Mouse (Mus musculus) heart, embryonic 14.5 days (tissue): Measurements from ENCODE around the gene AU040320. TPM values are rescaled to one million over a fixed set of nuclear protein-coding genes. Genes with fewer than 3 reads are reported as not detected.

Experiments used
- ATAC-seq: fragments of 200-750 bp; cut with Nextera tagmentation; 2 replicates; pipeline ENCODE4 v1.8.0; 2017; ENCODE audit warnings: low read depth, moderate TSS enrichment; ENCODE audit not compliant: insufficient number of reproducible peaks, insufficient read depth, low FRiP score
- H3K27ac ChIP-seq, 2 experiments: fragments of 200-500 bp in 1 of 2; fragments of 300-500 bp in 1 of 2; sonication (generic) in 1 of 2; replicated peaks in 1 of 2; 2 replicates each; pipeline ENCODE4 v1.5.1; 2012 to 2014; ENCODE audit warnings: low read depth in 2 of 2, low read length in 2 of 2, control low read depth in 1 of 2, mild to moderate bottlenecking in 1 of 2, mixed read lengths in 1 of 2; ENCODE audit not compliant: control insufficient read depth in 1 of 2, insufficient read depth in 1 of 2
- H3K27me3 ChIP-seq: fragments of 300-500 bp; sonication (generic); 2 replicates; pipeline ENCODE4 v1.6.1; 2014; ENCODE audit warnings: mild to moderate bottlenecking, low read length, control low read depth; ENCODE audit not compliant: control insufficient read depth, insufficient read depth
- H3K36me3 ChIP-seq: fragments of 300-500 bp; sonication (generic); 2 replicates; pipeline ENCODE4 v1.6.1; 2014; ENCODE audit warnings: mild to moderate bottlenecking, control low read depth, low read length, mixed read lengths; ENCODE audit not compliant: control insufficient read depth, insufficient read depth
- H3K4me1 ChIP-seq, 2 experiments: fragments of 200-500 bp in 1 of 2; fragments of 300-500 bp in 1 of 2; sonication (generic) in 1 of 2; 2 replicates each; pipeline ENCODE4 v1.6.1; 2012 to 2014; ENCODE audit warnings: low read length in 2 of 2, control low read depth in 1 of 2, mixed read lengths in 1 of 2; ENCODE audit not compliant: control insufficient read depth in 2 of 2, insufficient read depth in 2 of 2
- H3K4me2 ChIP-seq: fragments of 300-500 bp; sonication (generic); 2 replicates; pipeline ENCODE4 v1.6.1; 2014; ENCODE audit warnings: mild to moderate bottlenecking, low read length
- H3K4me3 ChIP-seq, 2 experiments: fragments of 200-500 bp in 1 of 2; fragments of 300-500 bp in 1 of 2; sonication (generic) in 1 of 2; 2 replicates each; pipeline ENCODE4 v1.5.1; 2012 to 2014; ENCODE audit warnings: low read length in 2 of 2, mild to moderate bottlenecking in 2 of 2, control low read depth in 1 of 2, low read depth in 1 of 2, moderate library complexity in 1 of 2; ENCODE audit not compliant: control insufficient read depth in 1 of 2, insufficient read depth in 1 of 2
- H3K9ac ChIP-seq: fragments of 300-500 bp; sonication (generic); 2 replicates; pipeline ENCODE4 v1.6.1; 2014; ENCODE audit warnings: mild to moderate bottlenecking, low read length
- H3K9me3 ChIP-seq: fragments of 300-500 bp; sonication (generic); 2 replicates; pipeline ENCODE4 v1.6.1; 2016; ENCODE audit warnings: low read length, control low read depth; ENCODE audit not compliant: control insufficient read depth
- WGBS: fragments of 180-500 bp; shearing (Covaris S2); extraction: QIAGEN DNeasy Blood & Tissue Kit; methylation state at CpG from one replicate; pipeline ENCODE4 v1.1.7; 2014; 5-methylcytosine and 5-hydroxymethylcytosine counted together
- polyA plus RNA-seq: library from polyadenylated mRNA; unstranded; fragments of >200 nt; fragmentation: Nextera tagmentation; extraction: Ambion mirVana; gene quantifications from 2 replicates; pipeline ENCODE4 v1.2.1, GENCODE M21; 2014

The AU040320 gene
- polyA plus RNA-seq, 1 experiment from 2014 or later = 23.0 TPM

DNA sequence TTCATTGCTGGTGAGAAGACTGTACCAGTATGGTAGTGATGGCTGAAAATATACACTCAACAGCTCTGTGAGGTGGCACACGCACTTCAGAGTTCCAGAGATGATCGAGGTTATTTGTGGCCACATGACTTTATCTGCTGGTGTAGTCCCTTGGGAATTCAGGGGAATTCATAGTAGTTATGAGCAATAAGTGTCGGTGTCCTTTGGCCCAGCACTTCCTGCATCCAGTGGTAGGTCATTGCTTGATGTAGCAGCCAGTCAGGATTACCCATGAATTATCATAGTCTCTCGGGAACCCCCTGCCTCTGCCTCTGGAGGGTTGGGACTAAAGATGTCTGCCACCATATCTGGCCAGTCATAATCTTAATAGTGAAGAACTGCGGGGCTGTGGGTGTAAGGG, 70.6 kb downstream of the AU040320 start:
- no peaks in the 10 kb centered on the region for H3K27me3 ChIP-seq
- no peak overlapping the region for H3K9ac ChIP-seq
- ATAC-seq = no peak
- peaks cover 3 to 15% of the 10 kb centered on the region in 2 experiments; a peak in 3 of 4 replicates for H3K4me1 ChIP-seq
- H3K36me3 ChIP-seq = peaks cover 7% of the 10 kb centered on the region; the same call in 1 of the 2 replicates
- H3K27ac ChIP-seq = peak overlapping the region; percentile 2 to 38; a peak in 2 of 4 replicates
- H3K4me3 ChIP-seq = no peak overlapping the region
- WGBS = 57% methylated on average over 5 of the region's 5 CpGs
- H3K9me3 ChIP-seq = no peaks in the 10 kb centered on the region
- no peak overlapping the region for H3K4me2 ChIP-seq

DNA sequence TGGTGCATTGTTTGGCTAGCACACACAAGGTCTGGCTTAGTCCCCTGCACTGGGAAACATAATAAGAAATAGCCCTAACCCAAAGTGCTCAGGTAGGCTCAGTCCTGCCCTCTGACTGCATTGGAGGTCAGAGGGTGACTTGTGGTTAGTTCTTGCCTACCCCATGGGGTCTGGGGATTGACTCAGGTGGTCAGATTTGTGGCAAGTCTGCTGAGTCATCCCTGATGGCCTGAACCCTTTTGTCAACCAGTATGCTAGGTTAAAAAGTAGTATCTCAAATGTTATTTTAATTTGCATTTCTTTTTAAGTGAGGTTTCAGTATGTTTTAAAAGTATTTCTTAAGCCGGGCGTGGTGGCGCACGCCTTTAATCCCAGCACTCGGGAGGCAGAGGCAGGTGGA, 77.8 kb downstream of the AU040320 start:
- peaks cover 51% of the 10 kb centered on the region for H3K36me3 ChIP-seq
- H3K27ac ChIP-seq = no peak overlapping the region
- no peak overlapping the region for H3K4me3 ChIP-seq
- no peaks in the 10 kb centered on the region for H3K27me3 ChIP-seq
- peaks cover 3 to 6% of the 10 kb centered on the region in 2 experiments; a peak in 2 of 4 replicates for H3K4me1 ChIP-seq
- H3K9ac ChIP-seq = no peak overlapping the region
- no peaks in the 10 kb centered on the region for H3K9me3 ChIP-seq
- WGBS = 96% methylated on average over 5 of the region's 5 CpGs
- ATAC-seq = no peak
- no peak overlapping the region for H3K4me2 ChIP-seq

DNA sequence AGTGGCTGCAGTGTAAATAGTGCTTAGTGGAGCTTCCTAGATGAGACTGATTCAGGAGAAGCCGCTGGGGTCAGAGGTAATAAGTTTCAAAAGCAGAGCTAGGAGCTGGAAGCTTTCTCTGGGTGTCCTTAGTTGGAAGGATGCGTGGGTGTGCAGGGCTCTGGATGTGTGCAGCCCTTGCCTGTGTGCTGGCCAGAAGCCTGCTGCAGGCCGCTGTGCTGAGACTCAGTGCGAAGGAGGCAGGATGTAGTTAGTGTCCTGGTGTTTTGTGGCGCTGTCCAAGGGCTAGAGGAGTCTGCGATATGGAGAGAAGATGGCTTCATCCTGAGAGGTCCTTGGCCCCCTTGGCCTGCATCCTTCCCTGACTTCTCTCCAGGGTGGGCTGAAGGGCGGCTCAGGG, 85.5 kb downstream of the AU040320 start:
- Histone ChIP-seq H3K4me2 (no peak overlapping the region), H3K36me3 (peaks cover 63% of the 10 kb centered on the region), H3K9ac (no peak overlapping the region), H3K4me1 (no peaks in the 10 kb centered on the region; a peak in 2 of 4 replicates), H3K27ac (peak overlapping the region; percentile 17 to 28; a peak in 1 of 4 replicates), H3K4me3 (no peak overlapping the region), H3K9me3 (no peaks in the 10 kb centered on the region), H3K27me3 (no peaks in the 10 kb centered on the region)
- no peak for ATAC-seq
- 69% methylated on average over 7 of the region's 7 CpGs for WGBS

DNA sequence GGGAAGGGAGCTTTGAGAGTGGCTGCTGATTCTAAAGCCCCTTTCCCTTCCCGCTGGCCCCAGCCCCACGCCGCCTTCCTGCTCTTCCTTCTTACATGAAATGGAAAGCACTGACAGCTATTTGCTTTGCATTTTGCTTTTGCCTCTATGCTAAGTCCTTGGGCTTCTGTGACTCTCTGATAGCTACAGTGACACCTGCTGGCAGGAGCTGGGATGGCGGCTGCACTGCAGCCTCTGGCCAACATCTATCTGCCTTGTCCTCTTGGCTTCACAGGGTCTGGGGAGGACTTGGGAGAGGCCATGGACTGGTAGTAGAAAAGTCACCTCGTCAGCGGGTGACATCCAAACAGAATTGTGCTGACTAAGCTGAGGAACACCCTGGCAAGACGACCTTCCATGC, 86.5 kb downstream of the AU040320 start:
- no peak for ATAC-seq
- no peaks in the 10 kb centered on the region for H3K27me3 ChIP-seq
- peaks cover 61% of the 10 kb centered on the region for H3K36me3 ChIP-seq
- no peaks in the 10 kb centered on the region for H3K9me3 ChIP-seq
- H3K4me3 ChIP-seq = no peak overlapping the region
- H3K4me1 ChIP-seq = no peaks in the 10 kb centered on the region; a peak in 2 of 4 replicates
- H3K9ac ChIP-seq = no peak overlapping the region
- H3K27ac ChIP-seq = no peak overlapping the region
- WGBS = 7% methylated on average over 7 of the region's 7 CpGs
- no peak overlapping the region for H3K4me2 ChIP-seq

DNA sequence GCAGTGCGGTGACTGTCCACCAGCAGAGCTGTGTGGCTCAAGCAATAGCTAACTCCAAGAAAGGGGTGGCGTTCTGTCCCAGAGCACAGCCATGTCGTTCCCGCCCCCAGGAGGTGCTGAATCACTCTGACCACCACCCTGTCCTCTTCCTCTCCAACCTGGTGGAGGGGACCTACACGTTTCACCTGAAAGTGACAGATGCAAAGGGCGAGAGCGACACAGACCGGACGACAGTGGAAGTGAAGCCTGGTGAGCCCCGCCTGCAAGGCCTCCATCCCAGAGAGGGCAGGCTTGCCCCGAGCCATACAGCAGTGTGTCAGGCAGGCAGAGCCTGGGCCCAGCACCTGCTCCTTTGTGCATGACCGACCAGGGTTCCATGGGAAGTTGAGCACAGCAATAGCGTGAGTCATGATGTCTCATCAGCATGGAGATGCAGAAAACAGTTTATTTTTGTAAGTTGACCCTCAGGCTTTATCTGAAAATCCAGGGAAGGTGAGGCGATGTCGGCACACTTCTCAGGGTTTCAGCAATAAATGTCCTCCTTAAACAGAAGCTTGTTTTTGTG, 87.7 kb downstream of the AU040320 start:
- H3K4me1 ChIP-seq = no peaks in the 10 kb centered on the region; a peak in 2 of 4 replicates
- H3K4me3 ChIP-seq = no peak overlapping the region
- 91% methylated on average over 15 of the region's 15 CpGs for WGBS
- H3K27ac ChIP-seq = no peak overlapping the region
- H3K9me3 ChIP-seq = no peaks in the 10 kb centered on the region
- no peak overlapping the region for H3K9ac ChIP-seq
- peaks cover 51% of the 10 kb centered on the region for H3K36me3 ChIP-seq
- no peaks in the 10 kb centered on the region for H3K27me3 ChIP-seq
- H3K4me2 ChIP-seq = no peak overlapping the region
- no peak for ATAC-seq

DNA sequence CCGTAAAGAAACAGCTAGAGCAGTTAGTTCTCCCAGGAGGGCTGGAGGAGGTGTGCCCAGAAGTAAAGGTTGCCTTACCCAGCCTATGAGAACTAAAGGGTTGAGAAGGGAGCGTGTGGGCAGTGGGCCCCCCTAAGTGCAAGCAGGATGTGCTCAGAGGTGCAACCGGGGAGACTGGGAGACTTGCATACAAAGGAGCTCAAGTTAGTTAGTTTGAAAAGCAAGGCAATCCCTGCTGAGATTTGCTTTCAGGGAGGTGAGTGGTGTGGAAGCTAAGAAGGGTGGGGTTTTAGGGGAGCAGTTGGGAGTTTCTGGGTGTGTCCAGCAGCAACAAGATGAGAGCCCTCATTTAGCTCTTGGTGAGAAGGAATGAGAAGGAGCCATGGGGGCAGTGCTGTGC, 89.6 kb downstream of the AU040320 start:
- Histone ChIP-seq H3K4me3 (no peak overlapping the region), H3K9me3 (no peaks in the 10 kb centered on the region), H3K9ac (no peak overlapping the region), H3K27me3 (no peaks in the 10 kb centered on the region), H3K27ac (no peak overlapping the region), H3K4me1 (no peaks in the 10 kb centered on the region; a peak in 1 of 4 replicates), H3K36me3 (peaks cover 53% of the 10 kb centered on the region), H3K4me2 (no peak overlapping the region)
- no peak for ATAC-seq
- 65% methylated on average over 3 of the region's 3 CpGs for WGBS

DNA sequence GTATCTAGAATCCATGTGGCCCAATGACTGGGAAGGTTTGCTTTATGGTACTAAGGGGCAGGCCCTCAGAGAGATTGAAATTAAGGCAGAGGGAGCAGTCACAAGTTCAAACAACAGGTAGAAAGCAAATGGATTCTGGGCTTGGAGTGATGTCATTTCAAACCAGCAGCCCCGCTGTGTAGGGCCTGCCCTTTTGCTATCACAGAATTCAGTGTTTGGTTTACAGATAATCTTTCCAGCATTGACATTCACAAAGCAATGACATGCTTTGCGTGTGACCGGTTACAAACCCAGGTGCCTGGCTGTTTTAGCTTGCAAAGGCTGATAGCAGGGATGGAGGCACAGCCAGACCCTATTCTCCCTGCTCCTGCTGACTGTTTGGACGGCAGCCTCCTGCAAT, 92.3 kb downstream of the AU040320 start:
- H3K4me1 ChIP-seq = peaks cover 6 to 7% of the 10 kb centered on the region in 2 experiments
- H3K4me3 ChIP-seq = no peak overlapping the region
- ATAC-seq = no peak
- H3K36me3 ChIP-seq = peaks cover 54% of the 10 kb centered on the region
- 46% methylated on average over 4 of the region's 4 CpGs for WGBS
- no peaks in the 10 kb centered on the region for H3K9me3 ChIP-seq
- no peak overlapping the region for H3K4me2 ChIP-seq
- no peak overlapping the region for H3K9ac ChIP-seq
- H3K27me3 ChIP-seq = no peaks in the 10 kb centered on the region
- no peak overlapping the region for H3K27ac ChIP-seq

DNA sequence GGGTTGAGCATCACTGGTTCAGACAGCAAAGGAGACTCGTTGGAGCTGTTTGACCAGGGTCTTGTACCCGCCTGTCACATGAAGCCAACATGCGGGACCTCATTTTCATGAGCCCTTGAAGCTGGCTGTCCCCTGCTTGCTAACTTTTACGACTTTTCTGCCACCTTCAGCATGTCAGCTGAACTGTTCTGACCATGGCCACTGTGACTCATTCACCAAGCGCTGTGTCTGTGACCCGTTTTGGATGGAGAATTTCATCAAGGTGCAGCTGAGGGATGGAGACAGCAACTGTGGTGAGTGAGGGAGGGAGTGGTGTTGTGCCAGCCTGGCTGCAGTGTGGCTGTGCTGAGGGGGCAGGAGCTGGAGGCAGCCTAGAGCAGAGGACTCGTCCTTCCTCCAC, 93.6 kb downstream of the AU040320 start:
- no peaks in the 10 kb centered on the region for H3K27me3 ChIP-seq
- no peak overlapping the region for H3K27ac ChIP-seq
- no peaks in the 10 kb centered on the region for H3K9me3 ChIP-seq
- H3K4me2 ChIP-seq = no peak overlapping the region
- H3K4me3 ChIP-seq = no peak overlapping the region
- H3K36me3 ChIP-seq = peaks cover 48% of the 10 kb centered on the region
- no peak overlapping the region for H3K9ac ChIP-seq
- whole genome bisulfite sequencing = 63% methylated on average over 7 of the region's 7 CpGs
- peaks cover 7 to 11% of the 10 kb centered on the region in 2 experiments for H3K4me1 ChIP-seq
- ATAC-seq = no peak
